Mouse (Mus musculus) spleen, adult 2 months (tissue): Measurements from ENCODE around the gene Rpap3. TPM values are rescaled to one million over a fixed set of nuclear protein-coding genes. Genes with fewer than 3 reads are reported as not detected.

Experiments
- DNase-seq, 2 experiments: peaks; one replicate each; pipeline versions ENCODE4 v3.0.0 to v3.0.0-alpha.2; 2012 to 2021; ENCODE audit warnings: low spot score in 2 of 2, low read depth in 1 of 2
- H3K27ac ChIP-seq: fragments of 200-500 bp; 2 replicates; pipeline ENCODE4 v1.5.1; 2012; ENCODE audit warnings: low read length, inconsistent platforms; ENCODE audit not compliant: insufficient read depth
- H3K27me3 ChIP-seq: fragments of 200-500 bp; 2 replicates; pipeline ENCODE4 v1.6.1; 2012; ENCODE audit warnings: mild to moderate bottlenecking, moderate library complexity, low read length, inconsistent platforms; ENCODE audit not compliant: control insufficient read depth, insufficient read depth
- H3K36me3 ChIP-seq: fragments of 200-500 bp; 2 replicates; pipeline ENCODE4 v1.6.1; 2012; ENCODE audit warnings: mild to moderate bottlenecking, low read length, inconsistent platforms; ENCODE audit not compliant: control insufficient read depth, insufficient read depth
- H3K4me1 ChIP-seq: fragments of 200-500 bp; 2 replicates; pipeline ENCODE4 v1.6.1; 2011; ENCODE audit warnings: inconsistent platforms; ENCODE audit not compliant: control insufficient read depth, insufficient read depth, insufficient read length
- H3K4me3 ChIP-seq: fragments of 200-500 bp; 2 replicates; pipeline ENCODE4 v1.5.1; 2011; ENCODE audit warnings: mild to moderate bottlenecking, inconsistent platforms; ENCODE audit not compliant: insufficient read depth, insufficient read length; ENCODE audit errors: extremely low read depth
- CTCF ChIP-seq: fragments of 200-500 bp; IDR thresholded peaks from 2 replicates; pipeline ENCODE4 v1.5.1; 2011; ENCODE audit warnings: mild to moderate bottlenecking, inconsistent platforms; ENCODE audit not compliant: insufficient read depth, insufficient read length, insufficient replicate concordance; ENCODE audit errors: extremely low read depth
- POLR2A ChIP-seq: fragments of 200-500 bp; IDR thresholded peaks from 2 replicates; pipeline ENCODE4 v1.6.1; 2011; ENCODE audit warnings: low read depth, low read length, inconsistent platforms
- WGBS: fragments of 180-500 bp; shearing (Covaris S2); methylation state at CpG from one replicate; pipeline ENCODE4 v1.1.7; 2018; 5-methylcytosine and 5-hydroxymethylcytosine counted together
- polyA plus RNA-seq: library from polyadenylated mRNA; depleted of rRNA; stranded (reverse); fragments of >200 nt; gene quantifications from 2 replicates; pipeline ENCODE4 v1.2.3, GENCODE M21; 2012; rRNA removed

The Rpap3 gene
- polyA plus RNA-seq, 1 experiment, result 2.1 TPM

DNA sequence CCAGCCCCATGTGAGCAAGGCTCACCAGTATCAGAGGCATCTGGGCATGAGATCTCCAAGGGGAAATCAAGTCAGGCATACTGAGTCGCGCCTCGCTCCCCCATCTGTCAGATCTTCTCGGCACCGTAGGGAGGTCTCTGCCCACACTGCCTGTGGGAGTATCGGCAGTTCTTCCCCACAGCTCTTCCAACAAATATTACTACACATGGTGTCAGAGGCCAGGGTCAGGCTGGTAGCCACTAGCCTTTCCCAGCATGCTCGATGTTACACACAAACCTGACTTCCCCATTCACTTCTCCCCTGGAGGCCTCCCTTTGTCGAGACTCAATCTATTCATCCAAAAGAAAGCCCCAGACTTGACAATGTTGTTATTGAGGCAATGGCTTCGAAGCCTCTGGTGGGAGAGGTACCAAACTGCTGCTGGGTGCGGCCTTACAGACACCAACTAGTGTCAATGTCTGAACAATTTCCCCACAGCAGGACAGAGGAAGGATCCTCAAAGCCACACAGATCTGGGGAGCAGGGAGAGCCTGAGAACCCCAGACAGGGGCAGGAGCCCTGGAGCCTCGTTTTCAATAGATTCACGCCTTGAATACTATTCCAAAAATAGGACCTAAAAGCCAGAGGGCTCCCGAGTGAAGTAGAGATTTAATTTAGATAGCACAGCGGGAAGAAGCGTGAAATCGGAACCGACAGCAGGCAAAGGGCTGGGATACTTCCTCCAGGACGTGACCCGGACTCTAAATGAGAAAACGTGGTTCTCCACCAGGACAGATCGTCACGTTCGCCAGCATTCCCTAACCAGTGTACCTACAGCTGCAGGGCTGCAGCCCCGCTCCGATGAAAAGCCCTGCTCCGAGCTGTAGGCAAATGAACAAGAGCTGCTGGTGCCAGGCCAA lies 47.5 kb downstream of the Rpap3 start:
- Histone ChIP-seq H3K4me3 (no peak overlapping the region), H3K4me1 (no peaks in the 10 kb centered on the region), H3K27me3 (no peaks in the 10 kb centered on the region), H3K27ac (no peak overlapping the region), H3K36me3 (no peaks in the 10 kb centered on the region)
- 84% methylated on average over 26 of the region's 26 CpGs for WGBS
- TF ChIP-seq CTCF, result no peak
- no peak for TF ChIP-seq POLR2A
- DNase-seq, result no peak

DNA sequence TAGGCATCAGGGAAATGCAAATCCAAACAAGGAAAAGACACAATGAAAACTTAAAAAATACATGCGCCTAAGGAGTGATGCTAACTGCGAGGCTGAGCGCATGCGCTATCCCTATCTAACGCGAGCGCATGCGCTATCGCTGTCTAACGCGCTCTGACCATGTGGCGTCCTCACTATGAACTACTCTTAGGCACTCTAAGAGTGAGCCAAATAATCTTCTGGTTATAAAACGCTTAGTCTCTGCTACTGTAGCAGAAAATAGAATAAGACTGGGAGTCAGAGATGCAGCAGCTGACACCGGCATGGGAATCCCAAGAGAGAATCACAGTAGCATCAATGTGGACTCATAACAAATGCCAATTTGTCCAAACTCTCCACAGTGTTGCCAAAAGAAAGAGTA lies 48.2 kb downstream of the Rpap3 start:
- H3K36me3 ChIP-seq, result no peaks in the 10 kb centered on the region
- H3K27ac ChIP-seq, result no peak overlapping the region
- DNase-seq, result no peak
- TF ChIP-seq POLR2A, result no peak
- no peak for TF ChIP-seq CTCF
- H3K27me3 ChIP-seq, result no peaks in the 10 kb centered on the region
- no peak overlapping the region for H3K4me3 ChIP-seq
- no peaks in the 10 kb centered on the region for H3K4me1 ChIP-seq
- WGBS, result 96% methylated on average over 14 of the region's 14 CpGs

DNA sequence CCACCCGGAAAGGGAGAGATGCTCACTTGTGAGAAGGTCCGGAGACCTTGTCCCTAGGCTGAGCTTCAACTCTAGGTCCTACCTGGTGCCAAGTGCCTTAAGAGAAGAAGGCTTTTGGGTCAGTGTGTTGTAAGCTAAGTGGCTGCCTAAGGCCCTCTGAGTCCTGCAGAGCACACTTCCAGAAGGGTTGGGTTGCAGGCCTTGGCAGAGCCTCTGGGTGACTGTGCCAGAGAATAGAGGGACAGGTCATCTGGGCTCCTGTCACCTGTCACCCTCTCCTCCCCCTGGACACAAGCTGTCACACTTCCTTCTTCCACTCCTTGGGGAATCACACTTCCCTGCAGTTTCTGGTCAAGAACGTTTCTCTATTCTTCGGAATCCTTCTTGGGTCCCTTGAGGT lies 55.9 kb downstream of the Rpap3 start:
- H3K36me3 ChIP-seq, result no peaks in the 10 kb centered on the region
- H3K27ac ChIP-seq, result no peak overlapping the region
- 79% methylated on average over 4 of the region's 4 CpGs for WGBS
- H3K4me3 ChIP-seq, result no peak overlapping the region
- no peak for TF ChIP-seq POLR2A
- no peak for TF ChIP-seq CTCF
- H3K27me3 ChIP-seq, result no peaks in the 10 kb centered on the region
- H3K4me1 ChIP-seq, result no peaks in the 10 kb centered on the region
- DNase-seq, result no peak

DNA sequence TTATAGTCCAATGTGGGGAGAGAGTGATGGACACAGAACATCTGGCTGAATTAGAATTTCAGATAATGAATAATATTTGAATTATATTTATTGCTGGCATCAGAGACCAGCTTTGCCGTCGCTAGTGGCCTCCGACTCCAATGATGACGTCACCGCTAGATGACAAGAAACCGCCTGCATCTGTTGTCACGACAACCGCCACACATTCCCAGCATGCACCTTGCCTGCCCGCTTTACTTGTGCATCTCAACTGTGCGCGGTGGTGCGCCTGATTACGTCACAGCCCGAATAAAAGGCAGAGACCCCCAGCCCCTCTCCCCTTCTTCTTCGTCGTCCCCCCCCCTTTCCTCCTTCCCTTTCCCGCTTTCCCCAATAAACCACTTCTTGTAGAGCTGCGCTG lies 57.4 kb downstream of the Rpap3 start:
- TF ChIP-seq POLR2A (no peak), CTCF (no peak)
- H3K36me3 ChIP-seq, result no peaks in the 10 kb centered on the region
- no peak overlapping the region for H3K4me3 ChIP-seq
- H3K4me1 ChIP-seq, result no peaks in the 10 kb centered on the region
- H3K27ac ChIP-seq, result no peak overlapping the region
- DNase-seq, result no peak
- WGBS, result 94% methylated on average over 18 of the region's 18 CpGs
- no peaks in the 10 kb centered on the region for H3K27me3 ChIP-seq

DNA sequence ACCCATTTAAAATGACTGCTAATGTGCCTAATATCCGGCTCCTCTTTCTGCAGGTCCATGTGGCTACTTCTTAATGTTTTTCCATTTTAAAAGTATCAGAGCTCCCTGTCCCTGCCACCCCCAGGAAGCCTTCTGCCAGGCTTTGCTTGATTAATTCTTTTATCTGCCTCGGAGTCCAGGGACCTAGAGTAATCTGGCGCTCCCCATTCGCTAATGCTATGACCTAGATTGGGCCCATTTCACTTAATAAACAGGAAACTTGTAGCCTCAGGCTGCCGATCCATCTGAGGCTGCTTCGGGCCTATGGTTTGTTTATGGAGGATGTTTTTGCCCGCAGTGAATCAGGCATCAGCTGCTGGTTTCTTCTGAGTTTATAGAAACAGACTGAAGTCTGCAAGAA lies 59.2 kb downstream of the Rpap3 start:
- DNase-seq, result no peak
- TF ChIP-seq CTCF (no peak), POLR2A (no peak)
- WGBS, result 71% methylated on average over 7 of the region's 7 CpGs
- Histone ChIP-seq H3K4me3 (no peak overlapping the region), H3K27ac (no peak overlapping the region), H3K4me1 (no peaks in the 10 kb centered on the region), H3K36me3 (no peaks in the 10 kb centered on the region), H3K27me3 (no peaks in the 10 kb centered on the region)

DNA sequence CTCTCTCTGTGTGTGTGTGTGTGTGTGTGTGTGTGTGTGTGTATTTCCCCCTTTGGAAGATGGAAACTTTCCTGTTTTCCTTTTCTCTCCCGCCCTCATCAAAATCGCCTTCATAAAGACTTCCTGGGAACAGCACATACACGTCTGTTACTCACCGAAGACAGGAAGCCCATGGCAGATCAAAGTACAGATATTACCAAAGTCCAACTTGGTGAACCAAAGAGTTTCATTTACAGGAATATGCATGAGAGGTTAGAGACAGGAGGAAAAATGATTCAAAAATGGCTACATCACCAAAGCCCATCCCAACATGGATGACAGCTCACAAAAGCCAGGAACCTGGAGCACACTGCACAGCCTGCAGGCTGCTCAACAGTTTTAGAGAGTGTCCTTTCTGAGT lies 61.6 kb downstream of the Rpap3 start:
- no peak overlapping the region for H3K27ac ChIP-seq
- no peak for DNase-seq
- TF ChIP-seq CTCF, result no peak
- TF ChIP-seq POLR2A, result no peak
- no peaks in the 10 kb centered on the region for H3K27me3 ChIP-seq
- no peak overlapping the region for H3K4me3 ChIP-seq
- WGBS, result 80% methylated on average over 4 of the region's 4 CpGs
- H3K4me1 ChIP-seq, result no peaks in the 10 kb centered on the region
- no peaks in the 10 kb centered on the region for H3K36me3 ChIP-seq

Other genes with a start within 250 kb of the Rpap3 start
- 3.0 and 4.1 TPM in 2 replicates for gene Endou, start 25.5 kb upstream of the Rpap3 start, polyA plus RNA-seq
- 28.8 and 33.6 TPM in 2 replicates for gene Rapgef3, start 62.1 kb upstream of the Rpap3 start, polyA plus RNA-seq
- gene Slc48a1, start 72.7 kb upstream of the Rpap3 start, polyA plus RNA-seq, result 94.0 and 117 TPM in 2 replicates
- gene Hdac7, start 138.7 kb upstream of the Rpap3 start, polyA plus RNA-seq, result 104 and 137 TPM in 2 replicates
- gene Vdr, start 204.8 kb upstream of the Rpap3 start, polyA plus RNA-seq, result 0.70 and 0.96 TPM in 2 replicates